Mouse (Mus musculus): ENCODE results near the gene Txn2.

The Txn2 gene

GRCm38 (mm10) chr15:77934326-77934725 is 5.5 kb upstream of the Txn2 start:
- no peak for DNase-seq (ENCODE audit: low read depth)

- DNase-seq (ENCODE audit: low read depth), result peak; percentile 89
These were observed 5.0 kb upstream of the Txn2 start for GRCm38 (mm10) chr15:77933770-77934169.

GRCm38 (mm10) chr15:77933222-77933621 is 4.4 kb upstream of the Txn2 start:
- DNase-seq (ENCODE audit: low read depth), result no peak

DNA sequence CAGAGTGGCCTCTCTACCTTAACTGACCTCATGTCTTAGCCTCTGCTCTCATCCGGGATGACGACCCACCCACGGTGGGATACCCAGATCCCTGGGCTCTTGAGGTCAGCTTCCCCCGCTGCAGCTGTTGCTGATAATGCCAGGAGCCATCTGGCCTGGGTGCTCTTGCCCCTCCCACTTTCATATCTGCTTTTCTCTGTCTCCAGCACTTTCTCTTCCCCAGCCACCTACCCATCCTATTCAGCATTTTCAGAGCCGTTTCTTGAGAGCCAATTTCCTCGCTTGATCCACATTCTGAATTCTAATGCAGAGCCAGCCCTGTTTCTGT is 2.8 kb upstream of the Txn2 start:
- peak; percentile 66 for DNase-seq (ENCODE audit: low read depth)

DNA sequence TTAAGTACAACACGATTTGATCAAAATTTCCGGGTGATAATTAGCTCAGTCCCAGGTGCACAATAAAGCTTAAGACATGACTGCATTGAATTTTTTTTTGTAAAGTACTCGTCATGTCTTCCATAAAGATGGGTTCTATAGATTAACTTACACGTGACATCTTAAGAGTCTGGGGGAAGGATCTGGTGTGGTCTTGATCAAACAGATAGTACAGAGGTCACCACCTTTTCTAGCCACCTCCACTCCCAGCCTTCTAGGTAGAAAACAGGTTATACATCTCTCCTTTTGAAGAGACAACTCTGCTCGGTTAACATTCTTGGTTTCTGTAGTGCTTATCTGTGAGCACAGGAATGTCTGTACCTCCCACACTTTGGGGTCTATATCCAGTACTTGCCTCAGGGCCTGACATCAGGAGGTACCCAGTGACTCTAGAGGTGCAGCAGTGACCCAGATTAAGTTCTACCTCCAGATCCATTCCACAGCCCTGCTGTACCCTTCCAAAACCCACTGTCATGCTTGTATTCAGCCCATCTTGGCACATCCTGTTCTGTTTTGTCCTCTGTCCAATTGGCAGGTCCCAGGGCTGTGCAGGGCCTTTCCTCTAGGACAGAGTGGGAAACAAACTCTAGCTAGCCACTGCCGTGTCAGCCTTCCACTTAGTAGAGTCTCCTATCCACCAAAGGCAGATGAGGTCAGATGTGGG is 2.3 kb upstream of the Txn2 start:
- DNase-seq (ENCODE audit: low read depth), result no peak

DNA sequence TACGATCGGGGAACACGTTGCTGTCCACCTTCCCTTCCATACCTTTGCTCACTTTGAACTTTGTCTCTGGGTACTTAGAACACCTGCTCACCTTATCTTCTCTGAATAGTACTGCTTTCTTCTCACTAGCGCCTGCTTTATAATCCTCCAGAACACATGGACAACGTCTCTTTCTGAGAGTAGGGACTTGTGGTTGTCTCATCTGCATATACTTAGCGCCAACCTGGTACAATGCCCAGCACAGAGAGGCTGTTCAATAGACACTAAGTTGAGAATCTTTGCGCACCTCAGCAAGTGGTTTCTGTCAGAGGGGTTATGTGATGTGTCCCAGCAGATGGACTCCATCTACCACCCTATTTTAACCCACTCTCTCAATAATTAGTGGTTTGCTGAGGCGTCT is 998 bp upstream of the Txn2 start:
- no peak for DNase-seq (ENCODE audit: low read depth)

DNA sequence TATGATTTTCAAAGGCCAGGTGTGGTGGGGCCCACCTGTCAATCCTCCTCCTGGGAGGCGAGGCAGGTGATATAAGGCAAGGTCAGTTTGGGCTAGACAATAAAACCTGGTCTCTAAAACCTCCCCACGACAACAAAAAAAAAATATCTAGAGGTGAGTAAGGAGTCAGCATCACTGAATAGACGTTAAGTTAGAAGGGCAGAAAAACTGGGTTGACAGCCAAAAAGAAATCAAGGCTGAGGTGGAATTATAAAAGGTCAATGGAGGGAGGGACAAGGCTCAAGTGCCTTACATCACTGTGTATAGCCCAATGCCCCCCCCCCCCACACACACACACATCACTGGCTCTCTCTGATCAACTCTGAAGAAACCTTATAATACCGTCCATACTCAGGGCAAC is 715 bp downstream of the Txn2 start:
- DNase-seq (ENCODE audit: low read depth), result no peak

DNA sequence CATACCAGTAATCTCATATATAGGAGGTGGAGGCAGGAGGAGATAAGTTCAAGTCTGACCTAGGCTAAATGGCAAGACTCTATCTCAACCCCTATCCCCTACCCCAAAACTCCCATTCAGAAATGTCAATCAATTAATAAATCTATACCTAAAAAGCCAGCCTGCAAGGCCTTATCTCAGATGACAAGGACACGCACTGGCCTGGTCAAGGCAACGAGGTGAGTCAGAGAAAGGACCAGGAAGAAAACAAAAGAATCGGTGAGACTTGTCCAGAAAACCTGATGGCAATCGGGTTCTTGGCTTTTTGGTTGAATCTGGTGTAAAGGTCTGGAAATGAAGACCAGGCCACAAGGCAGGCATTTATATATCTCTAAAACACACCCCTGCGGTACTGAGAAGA is 1.9 kb downstream of the Txn2 start:
- no peak for DNase-seq (ENCODE audit: low read depth)

DNA sequence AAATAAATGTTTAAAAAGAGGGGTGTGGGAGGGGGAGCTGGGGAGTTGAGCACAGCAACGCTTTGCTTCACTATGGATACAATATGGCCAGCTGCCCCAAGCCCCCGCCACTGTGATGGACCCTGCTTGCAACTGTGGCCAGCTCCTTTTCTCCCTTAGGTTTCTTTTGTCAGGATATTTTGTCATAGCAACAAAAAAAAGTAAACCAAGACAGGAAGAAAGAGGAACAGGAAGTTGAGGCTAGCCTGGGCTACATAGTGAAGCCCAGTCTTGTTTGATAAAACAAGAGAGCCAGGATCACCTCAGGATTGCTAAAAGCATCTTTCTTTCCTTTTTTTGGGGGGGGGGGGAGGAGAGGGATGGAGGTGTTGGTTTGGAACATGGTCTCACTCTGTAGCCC is 3.6 kb downstream of the Txn2 start:
- no peak for DNase-seq (ENCODE audit: low read depth)

- DNase-seq (ENCODE audit: low read depth), result no peak
These were observed 5.4 kb downstream of the Txn2 start for GRCm38 (mm10) chr15:77923267-77924035.

GRCm38 (mm10) chr15:77922710-77923109 is 6.1 kb downstream of the Txn2 start:
- DNase-seq (ENCODE audit: low read depth), result no peak

GRCm38 (mm10) chr15:77921636-77922035 is 7.2 kb downstream of the Txn2 start:
- no peak for DNase-seq (ENCODE audit: low read depth)

GRCm38 (mm10) chr15:77920511-77921462 is 8.0 kb downstream of the Txn2 start:
- DNase-seq (ENCODE audit: low read depth), result no peak

DNA sequence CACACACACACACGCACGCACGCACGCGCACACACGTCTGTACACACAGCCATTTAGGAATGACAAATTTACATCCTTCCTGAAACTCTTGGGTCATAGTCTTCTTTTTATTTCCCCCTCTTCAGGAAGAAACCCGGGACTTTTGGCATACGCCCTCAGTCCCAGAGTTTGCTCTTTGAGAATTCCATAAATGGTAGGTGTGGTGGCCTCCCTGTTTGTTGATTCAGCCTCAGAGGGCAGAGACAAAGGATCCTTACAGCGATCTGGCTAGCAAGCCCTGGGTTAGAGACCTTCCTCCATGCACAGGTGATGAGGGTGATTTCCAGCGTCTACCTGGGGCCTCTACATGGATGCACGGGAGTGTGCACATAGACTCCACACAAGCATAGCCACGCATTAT is 9.4 kb downstream of the Txn2 start:
- no peak for DNase-seq (ENCODE audit: low read depth)

DNA sequence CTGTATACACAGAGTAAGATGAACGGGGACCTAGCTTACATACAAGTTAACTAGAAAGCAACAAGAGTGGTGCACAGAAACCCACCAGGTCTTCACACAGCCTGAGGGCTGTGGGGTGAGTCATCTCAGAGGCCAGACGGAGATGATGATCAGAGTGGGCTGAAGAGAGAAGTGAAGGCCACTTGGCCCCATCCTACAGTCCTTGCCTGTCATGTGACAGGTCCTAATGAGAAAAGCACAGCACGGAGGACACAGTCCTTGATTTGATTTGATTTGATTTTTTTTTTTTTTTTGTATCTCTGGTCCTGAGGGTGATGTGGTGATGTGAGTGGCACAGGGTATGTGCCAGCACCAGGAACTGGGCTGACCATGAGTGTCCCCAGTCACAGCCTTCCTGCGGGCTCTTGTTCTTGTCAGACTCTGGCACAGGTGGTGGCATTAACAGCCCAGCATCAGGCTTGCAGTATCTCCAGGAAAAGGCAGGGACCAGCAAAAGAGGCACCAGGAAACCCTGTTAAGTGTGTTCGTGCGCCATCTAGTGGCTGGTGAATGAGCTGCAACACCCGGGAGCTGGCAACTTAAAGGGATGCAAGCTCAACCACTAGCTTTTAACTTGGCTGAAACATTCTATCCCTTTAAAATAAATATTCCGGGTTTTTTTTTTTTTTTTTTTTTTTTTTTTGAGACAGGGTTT is 11.8 kb downstream of the Txn2 start:
- DNase-seq (ENCODE audit: low read depth), result peak; percentile 76

- DNase-seq (ENCODE audit: low read depth), result no peak
These were observed 13.5 kb downstream of the Txn2 start for GRCm38 (mm10) chr15:77915287-77915686.

GRCm38 (mm10) chr15:77914507-77914906 is 14.3 kb downstream of the Txn2 start:
- no peak for DNase-seq (ENCODE audit: low read depth)

DNA sequence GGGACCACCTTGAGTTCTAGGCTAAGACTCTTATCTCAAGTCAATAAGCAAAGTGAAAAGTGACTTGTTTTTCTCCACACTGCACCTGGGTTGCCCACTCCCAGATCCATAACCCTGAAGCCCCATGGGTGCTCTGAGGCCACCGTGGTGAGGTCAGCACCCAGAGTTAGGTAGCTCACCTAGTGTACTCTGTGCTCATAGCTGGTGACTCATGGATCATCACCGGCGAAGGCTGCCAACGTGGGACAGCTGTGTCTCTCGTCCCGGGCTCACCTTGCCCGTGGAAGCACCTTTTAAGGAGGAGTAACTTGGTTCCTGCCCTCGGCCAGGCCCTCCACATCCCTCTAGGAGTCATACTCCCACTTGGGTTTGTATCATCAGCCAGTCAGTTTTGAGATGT is 15.8 kb downstream of the Txn2 start:
- DNase-seq (ENCODE audit: low read depth), result no peak

DNA sequence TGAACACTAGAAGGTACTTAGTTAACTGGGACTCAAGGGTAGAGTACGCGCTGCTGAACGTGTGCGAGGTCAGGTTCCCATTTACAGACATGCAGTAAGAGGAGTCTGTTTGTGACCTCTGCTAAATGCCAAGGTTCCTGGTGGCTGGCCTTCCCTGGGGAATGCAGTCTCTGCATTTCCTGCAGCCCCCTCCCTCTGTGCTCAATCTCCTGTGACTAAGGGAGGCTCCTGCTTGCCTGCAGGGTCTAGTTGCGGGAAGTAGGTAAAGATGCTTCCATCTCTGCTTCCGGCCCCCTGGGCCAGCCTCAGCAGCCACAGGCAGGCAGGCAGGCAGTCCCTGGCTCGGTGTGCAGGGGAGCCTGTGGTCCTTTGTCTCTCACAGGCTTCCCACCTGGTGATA is 16.2 kb downstream of the Txn2 start:
- no peak for DNase-seq (ENCODE audit: low read depth)

GRCm38 (mm10) chr15:77912048-77912447 is 16.8 kb downstream of the Txn2 start:
- no peak for DNase-seq (ENCODE audit: low read depth)

DNA sequence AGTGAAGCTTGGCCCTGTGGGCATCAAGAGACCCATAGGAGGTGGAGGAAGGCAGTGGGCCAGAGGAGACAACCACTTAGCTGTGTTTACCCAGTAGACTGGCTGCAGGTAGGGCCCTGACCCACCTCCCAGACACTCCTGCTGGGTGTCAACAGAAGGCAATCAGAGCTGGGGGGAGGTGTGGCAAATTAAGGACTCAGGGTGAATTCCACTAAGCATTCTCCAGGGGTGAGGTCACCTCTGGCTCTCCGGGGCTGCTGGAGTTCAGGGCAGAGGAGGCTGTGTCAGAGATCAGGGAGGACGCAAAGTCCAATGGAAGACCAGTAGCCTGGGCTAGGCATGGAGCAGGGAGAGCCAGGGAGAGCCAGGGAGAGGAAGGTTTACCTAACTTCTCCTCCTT is 17.7 kb downstream of the Txn2 start:
- DNase-seq (ENCODE audit: low read depth), result no peak

Measured in c-Kit-positive CD71-positive TER-119-negative erythroid progenitor cells, embryonic 14.5 days (primary cell).